Mouse (Mus musculus) adrenal gland (tissue): Measurements from ENCODE around the gene Pck2.

Experiments used
- intact Hi-C: fragments of 180-260 bp; cut with DNase I; formaldehyde crosslinking; loops from one replicate; pipeline ENCODE4 v1.15.1; 2025

The Pck2 gene

GRCm38 (mm10) chr14:55524785-55525184 lies 15.3 kb upstream of the Pck2 start, which contains the start of gene Nrl:
Nrl (minus strand) TSS chr14:55524981.
- intact Hi-C loops: no loop called here

GRCm38 (mm10) chr14:55526674-55527073 lies 13.4 kb upstream of the Pck2 start:
- intact Hi-C loops: no loop called here

GRCm38 (mm10) chr14:55527940-55528339 lies 12.1 kb upstream of the Pck2 start:
- intact Hi-C loops: no loop called here

GRCm38 (mm10) chr14:55536116-55536745 lies 3.8 kb upstream of the Pck2 start:
- intact Hi-C loops: loop anchor here (2.0 kb wide), 1 partner anchor 39 kb away; no protein-coding TSS in a partner anchor

- intact Hi-C loops: no loop called here
Observed at GRCm38 (mm10) chr14:55540787-55541321, 788 bp downstream of the Pck2 start.

GRCm38 (mm10) chr14:55542268-55542667 lies 2.2 kb downstream of the Pck2 start:
- intact Hi-C loops: no loop called here

GRCm38 (mm10) chr14:55544334-55544733 lies 4.3 kb downstream of the Pck2 start:
- intact Hi-C loops: no loop called here

GRCm38 (mm10) chr14:55550191-55550590 lies 10.1 kb downstream of the Pck2 start:
- intact Hi-C loops: no loop called here

- intact Hi-C loops: no loop called here
Observed at GRCm38 (mm10) chr14:55551347-55551746, 11.3 kb downstream of the Pck2 start.

GRCm38 (mm10) chr14:55551794-55552193 lies 11.7 kb downstream of the Pck2 start:
- intact Hi-C loops: no loop called here

- intact Hi-C loops: no loop called here
Observed at GRCm38 (mm10) chr14:55554635-55555034, 14.6 kb downstream of the Pck2 start.

- intact Hi-C loops: loop anchor here (2.0 kb wide), 1 partner anchor 65 kb away; the partner anchor contains the start of gene Carmil3
Observed at GRCm38 (mm10) chr14:55555788-55556187, 15.7 kb downstream of the Pck2 start.

GRCm38 (mm10) chr14:55557003-55557402 lies 16.9 kb downstream of the Pck2 start:
- intact Hi-C loops: loop anchor here (2.0 kb wide), 1 partner anchor 66 kb away; the partner anchor contains the start of gene Carmil3

GRCm38 (mm10) chr14:55557587-55557986 lies 17.5 kb downstream of the Pck2 start:
- intact Hi-C loops: loop anchor here (2.0 kb wide), 1 partner anchor 67 kb away; the partner anchor contains the start of gene Carmil3

GRCm38 (mm10) chr14:55558740-55559448 lies 18.8 kb downstream of the Pck2 start:
- intact Hi-C loops: no loop called here

GRCm38 (mm10) chr14:55559799-55560201 lies 19.7 kb downstream of the Pck2 start, which contains the start of gene Dcaf11:
Dcaf11 (plus strand) TSS chr14:55560006.
- intact Hi-C loops: no loop called here

GRCm38 (mm10) chr14:55560202-55561073 lies 20.4 kb downstream of the Pck2 start, which contains the start of gene A730061H03Rik:
A730061H03Rik (minus strand) TSS chr14:55560406.
- intact Hi-C loops: no loop called here

- intact Hi-C loops: no loop called here
Observed at GRCm38 (mm10) chr14:55561860-55562259, 21.8 kb downstream of the Pck2 start.

- intact Hi-C loops: no loop called here
Observed at GRCm38 (mm10) chr14:55563249-55563648, 23.2 kb downstream of the Pck2 start.

- intact Hi-C loops: no loop called here
Observed at GRCm38 (mm10) chr14:55565748-55566147, 25.7 kb downstream of the Pck2 start.

- intact Hi-C loops: no loop called here
Observed at GRCm38 (mm10) chr14:55567496-55567895, 27.4 kb downstream of the Pck2 start.
